Mouse (Mus musculus) activated CD4-positive, CD25-positive, alpha-beta regulatory T cell, adult 4 months (primary cell): ENCODE results near the gene Skor1. TPM values are rescaled to one million over a fixed set of nuclear protein-coding genes. Genes with fewer than 3 reads are reported as not detected.

Experiments used
- ATAC-seq: one replicate; pipeline ENCODE4 v1.8.0; 2017
- polyA plus RNA-seq, 2 experiments: library from polyadenylated mRNA; unstranded; fragments of 100-300 nt; shearing (Covaris generic); gene quantifications; one replicate each; pipeline ENCODE4 v1.2.1; 2017

Skor1 gene
- polyA plus RNA-seq, 2 experiments from 2014 or later: not detected

DNA sequence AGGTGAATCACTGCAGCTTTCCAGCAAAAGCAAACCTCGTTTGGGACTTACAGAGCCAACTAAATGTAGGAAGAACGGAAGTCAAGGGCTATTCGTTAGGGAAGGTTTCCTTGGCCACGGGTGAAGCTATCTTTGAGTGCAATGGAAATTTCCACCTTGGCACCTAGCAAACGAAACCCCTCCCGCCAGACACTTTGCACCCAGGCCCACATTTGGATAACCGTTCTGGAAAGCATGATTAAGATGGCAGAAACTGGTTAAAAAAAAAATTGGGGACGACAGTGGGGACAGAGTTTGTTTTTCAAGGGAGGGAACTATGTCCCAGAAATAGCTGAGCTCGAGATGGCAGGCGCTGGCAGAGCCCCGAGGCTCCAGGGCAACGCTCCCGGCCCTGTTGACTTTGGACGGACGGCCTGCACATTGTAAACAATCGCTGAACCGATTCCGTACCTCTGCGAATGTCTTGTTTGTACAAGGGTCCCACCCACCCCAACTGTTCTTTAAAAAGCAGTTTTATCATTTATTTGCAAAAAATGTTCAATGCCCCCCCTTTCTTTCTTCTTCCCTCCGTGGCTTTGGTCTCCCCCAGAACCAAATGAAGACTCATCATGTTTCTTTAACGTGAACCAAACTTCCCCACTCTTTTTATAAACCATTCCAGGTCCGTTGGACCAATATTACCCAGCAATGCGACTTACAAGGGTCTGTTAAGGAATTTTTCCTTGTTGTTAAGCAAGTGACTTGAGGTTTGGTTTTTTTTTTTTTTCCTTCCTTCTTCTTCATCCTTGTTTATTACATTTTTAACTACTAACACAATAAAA is 57.5 kb downstream of the Skor1 start:
- ATAC-seq: no peak

DNA sequence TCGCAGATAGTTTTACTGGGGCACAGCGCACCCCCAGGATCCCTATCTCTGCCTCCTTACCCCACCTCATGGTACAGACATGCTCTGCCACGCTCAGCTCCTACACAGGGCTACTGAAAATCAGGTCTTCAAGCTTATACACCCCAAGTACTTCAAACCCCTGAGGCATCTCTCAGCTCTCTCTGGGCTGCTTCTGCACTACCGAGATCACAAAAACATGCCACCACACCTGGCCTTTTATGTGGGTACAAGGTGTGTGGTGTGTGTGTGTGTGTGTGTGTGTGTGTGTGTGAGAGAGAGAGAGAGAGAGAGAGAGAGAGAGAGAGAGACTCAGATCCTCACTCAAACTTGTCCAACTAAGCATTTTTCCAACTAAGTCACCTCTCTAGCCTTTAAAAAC is 59.6 kb downstream of the Skor1 start:
- ATAC-seq: no peak

Other genes with a start within 250 kb of the Skor1 start
- 100 to 1,000 TPM; 132 to 142 TPM for gene Pias1, start 161.0 kb downstream of the Skor1 start, polyA plus RNA-seq
- 10 to 100 TPM in 1 of 2 experiments, 1 to 10 TPM in 1; 7.3 to 12.5 TPM for gene Map2k5, start 228.9 kb upstream of the Skor1 start, polyA plus RNA-seq